Mouse (Mus musculus): Measurements from ENCODE around the gene Sec61a1.

Gene Sec61a1

GRCm38 (mm10) chr6:88518404-88519263, at the start of gene Sec61a1:
Gene Sec61a1, minus strand, starts transcription at chr6:88518905.
- DNase-seq (ENCODE audit: low spot score in 2 of 2), result peak; percentile 86 to 94

DNA sequence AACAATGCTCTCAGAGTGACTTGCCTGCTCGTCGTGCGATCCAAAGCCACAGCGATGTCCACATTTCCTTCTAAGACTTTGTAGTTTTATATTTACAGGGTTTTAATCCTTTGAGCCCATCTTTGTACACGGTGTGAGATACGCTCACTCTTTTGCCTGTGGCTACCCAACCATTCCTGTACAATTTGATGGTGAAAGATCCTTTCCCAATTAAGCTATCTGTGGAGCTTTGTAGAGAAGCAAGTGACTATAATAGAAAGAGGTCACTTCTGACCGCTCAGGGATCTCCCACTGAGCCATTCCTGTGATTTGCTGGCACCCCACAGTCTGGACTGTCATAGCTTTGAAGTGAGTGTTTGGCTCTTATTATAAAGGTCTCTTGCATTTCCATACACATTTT, 48.0 kb upstream of the Sec61a1 start:
- DNase-seq (ENCODE audit: low spot score in 2 of 2), result no peak

DNA sequence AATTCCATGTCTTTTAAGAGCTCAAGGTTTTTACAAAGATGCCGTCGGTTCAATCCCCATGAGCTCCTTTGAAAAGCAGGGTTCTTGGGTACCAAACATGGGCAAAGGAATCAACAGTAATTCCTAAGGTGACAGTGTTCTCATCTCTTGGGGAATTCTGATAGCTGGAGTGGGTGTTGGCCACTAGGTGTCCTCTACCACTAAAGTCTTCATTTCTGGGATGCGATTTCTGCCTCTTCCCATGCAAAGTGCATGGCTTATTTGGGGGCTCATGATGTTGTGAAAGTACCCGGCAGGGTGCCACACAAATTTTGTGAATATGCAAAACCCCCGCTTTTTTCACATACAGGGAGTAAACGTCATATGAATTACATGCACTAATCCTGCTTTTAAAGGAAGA, 46.3 kb upstream of the Sec61a1 start:
- DNase-seq (ENCODE audit: low spot score in 2 of 2), result no peak

GRCm38 (mm10) chr6:88560156-88560555, 41.5 kb upstream of the Sec61a1 start:
- DNase-seq (ENCODE audit: low spot score in 2 of 2), result no peak

DNA sequence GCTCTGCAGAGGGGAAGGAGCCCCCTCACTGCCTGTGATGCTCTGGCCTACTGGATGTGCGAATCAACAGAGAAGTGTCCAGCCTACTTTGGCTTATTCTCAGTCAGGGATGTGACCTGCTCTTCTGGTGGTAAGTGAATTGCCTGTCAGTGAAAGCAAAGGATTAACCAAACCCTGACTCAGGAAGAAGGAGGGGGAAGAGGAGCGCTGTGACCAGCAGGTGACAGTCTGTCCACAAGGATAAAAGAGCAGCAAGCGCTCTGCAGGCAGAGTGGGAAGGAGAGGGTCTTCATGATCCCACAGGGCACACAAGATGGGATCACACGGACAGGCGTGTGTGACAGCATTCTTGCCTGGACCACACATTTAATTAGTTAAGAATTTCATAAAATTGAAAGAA, 41.0 kb upstream of the Sec61a1 start:
- no peak for DNase-seq (ENCODE audit: low spot score in 2 of 2)

GRCm38 (mm10) chr6:88558076-88558475, 39.4 kb upstream of the Sec61a1 start:
- DNase-seq (ENCODE audit: low spot score in 2 of 2), result peak; percentile 22 to 30

- DNase-seq (ENCODE audit: low spot score in 2 of 2), result no peak
Observed at GRCm38 (mm10) chr6:88557548-88557947, 38.8 kb upstream of the Sec61a1 start.

DNA sequence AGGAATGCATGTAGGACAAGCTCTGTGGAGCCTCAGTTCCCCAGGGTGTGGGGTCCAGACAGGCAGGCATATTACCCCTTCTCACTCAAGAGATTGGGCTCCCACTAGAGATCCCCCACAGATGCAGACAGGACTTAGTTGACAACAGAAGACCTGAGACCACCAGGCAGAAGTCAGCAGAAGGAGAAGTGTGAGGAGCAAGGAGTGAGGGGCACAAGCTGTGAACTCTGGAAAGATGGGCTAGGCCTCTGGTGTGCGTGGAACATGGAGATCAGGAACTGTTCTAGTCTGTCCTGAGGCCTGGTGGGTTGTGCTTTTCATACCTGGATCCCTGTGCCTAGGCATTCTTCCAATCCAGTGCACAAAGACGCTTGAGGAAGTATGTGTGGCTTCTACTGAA, 31.2 kb upstream of the Sec61a1 start:
- no peak for DNase-seq (ENCODE audit: low spot score in 2 of 2)

GRCm38 (mm10) chr6:88549137-88549814, 30.6 kb upstream of the Sec61a1 start:
- peak in 1 of 2 experiments; percentile 73 for DNase-seq (ENCODE audit: low spot score in 2 of 2)

GRCm38 (mm10) chr6:88548405-88549049, 29.8 kb upstream of the Sec61a1 start:
- DNase-seq (ENCODE audit: low spot score in 2 of 2), result no peak

DNA sequence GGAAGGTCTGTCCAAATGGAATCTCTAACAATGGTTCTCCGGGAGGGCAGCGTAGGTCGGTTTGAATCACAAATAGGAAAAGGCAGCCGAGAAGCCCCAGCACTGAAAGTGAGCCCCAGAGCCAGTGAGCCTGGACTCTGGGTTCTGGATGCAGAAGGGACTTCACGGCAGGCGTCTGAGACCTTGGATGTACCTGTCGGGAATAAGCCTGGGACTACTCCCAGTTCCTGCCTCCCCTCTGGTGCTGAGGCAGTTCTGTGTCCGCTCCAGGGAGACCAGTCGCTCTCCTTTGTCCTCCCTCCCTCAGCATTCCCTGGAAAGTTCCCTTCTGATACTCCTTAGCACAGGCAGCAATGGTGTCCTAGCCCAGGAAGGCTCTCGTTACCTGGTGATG, 26.7 kb upstream of the Sec61a1 start:
- no peak for DNase-seq (ENCODE audit: low spot score in 2 of 2)

DNA sequence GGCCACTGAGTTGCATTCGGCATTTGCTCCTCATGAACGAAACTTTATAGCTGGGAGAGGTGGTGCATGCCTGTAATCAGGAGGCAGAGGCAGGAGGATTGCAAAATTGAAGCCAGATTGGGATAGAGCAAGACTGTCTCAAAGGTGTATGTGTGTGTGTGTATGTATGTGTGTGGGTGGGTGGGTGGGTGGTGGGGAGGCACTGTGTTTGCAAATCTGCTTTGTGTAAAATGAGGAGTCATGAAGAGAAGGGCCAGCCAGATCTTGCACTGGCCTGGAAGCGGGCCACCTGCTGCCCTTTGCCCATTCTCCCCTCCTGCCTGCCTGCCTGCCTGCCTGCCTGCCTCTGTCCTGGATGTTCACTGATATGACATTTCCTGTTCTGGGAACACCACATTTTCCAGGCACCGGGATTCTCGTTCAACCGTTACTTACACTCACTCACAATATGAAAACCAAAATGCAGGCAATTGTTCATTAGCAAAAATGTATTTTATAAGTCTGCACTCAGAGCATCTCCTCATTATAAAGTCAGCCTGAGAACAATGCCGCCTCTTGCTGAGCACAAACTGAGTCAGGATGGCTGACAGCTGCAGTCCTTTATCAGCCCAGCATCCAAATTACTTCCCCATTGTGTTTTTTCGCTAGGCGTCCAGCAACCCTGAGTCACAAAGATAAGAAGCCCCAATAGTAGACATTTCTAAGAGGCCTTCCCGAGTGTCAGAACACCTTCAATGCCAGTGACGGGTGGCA, 26.1 kb upstream of the Sec61a1 start:
- no peak for DNase-seq (ENCODE audit: low spot score in 2 of 2)

DNA sequence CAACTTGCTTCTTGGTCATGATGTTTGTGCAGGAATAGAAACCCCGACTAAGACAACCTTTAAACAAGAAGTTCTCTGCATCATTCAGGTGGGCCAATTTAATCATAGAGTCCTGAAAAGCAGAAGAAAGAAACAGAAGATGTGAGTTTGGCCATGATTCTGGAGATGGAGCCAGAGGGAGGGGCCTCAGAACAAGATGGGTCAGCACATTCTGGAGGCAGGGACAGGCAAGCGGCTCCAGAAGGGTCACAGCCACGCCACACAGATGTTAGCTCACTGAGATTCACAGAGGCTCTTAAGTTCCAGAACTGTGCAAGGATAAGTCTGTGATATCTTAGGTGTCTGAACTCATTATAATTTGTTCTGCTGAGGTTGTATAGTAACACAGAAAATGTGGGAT, 25.5 kb upstream of the Sec61a1 start:
- no peak for DNase-seq (ENCODE audit: low spot score in 2 of 2)

DNA sequence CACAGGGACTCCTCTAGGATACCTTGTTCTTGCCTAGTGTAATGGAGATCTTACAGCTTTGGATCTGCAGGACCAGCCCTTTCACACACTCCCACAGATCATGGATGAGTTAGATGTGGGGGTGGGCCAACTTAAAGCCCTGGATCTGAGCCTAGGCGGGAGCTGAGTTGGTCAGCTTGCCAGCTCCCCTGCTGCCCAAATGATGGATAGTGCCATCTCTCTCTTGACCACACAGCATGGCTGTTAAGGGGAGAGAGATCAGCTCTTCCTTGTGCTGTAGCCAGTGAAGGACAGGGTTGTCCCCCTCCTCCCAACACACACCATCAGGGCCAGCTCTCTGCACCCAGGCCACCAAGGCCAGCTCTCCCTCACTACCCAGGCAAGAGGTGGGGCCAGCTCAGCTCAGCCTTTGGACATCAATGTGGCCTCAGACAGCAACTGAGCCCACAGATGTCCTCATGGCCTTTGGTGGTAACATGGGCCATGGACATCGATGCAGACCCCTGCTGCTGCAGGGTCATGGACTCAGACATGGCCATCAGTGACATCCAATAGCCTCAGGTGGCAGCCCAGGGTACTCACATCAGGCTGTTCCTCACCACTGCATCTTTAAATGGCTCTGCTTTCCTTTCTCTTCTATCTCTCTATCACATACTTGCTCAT, 21.5 kb upstream of the Sec61a1 start:
- DNase-seq (ENCODE audit: low spot score in 2 of 2), result no peak

GRCm38 (mm10) chr6:88530306-88530705, 11.6 kb upstream of the Sec61a1 start:
- DNase-seq (ENCODE audit: low spot score in 2 of 2), result peak in 1 of 2 experiments; percentile 32

DNA sequence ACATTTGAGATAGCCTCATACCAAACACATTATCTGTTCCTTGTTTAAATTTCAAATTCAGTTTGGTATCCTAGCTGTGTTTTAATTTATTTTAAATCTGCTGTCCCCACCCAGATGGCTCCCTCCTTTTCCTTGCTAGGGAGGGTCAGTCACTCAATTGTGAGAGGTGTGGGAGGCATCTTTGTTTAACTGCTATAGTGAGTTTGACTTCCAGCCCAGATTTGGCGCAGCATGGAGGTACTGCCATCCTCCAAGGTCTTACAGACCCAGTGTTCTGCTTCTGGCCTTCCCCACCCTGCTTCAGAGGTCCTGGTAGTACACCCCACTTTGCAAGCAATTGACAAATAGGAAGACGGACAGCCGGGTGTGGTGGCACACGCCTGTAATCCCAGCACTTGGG, 5.4 kb upstream of the Sec61a1 start:
- no peak for DNase-seq (ENCODE audit: low spot score in 2 of 2)

GRCm38 (mm10) chr6:88523451-88523850, 4.7 kb upstream of the Sec61a1 start:
- DNase-seq (ENCODE audit: low spot score in 2 of 2), result no peak

GRCm38 (mm10) chr6:88523043-88523442, 4.3 kb upstream of the Sec61a1 start:
- no peak for DNase-seq (ENCODE audit: low spot score in 2 of 2)

- DNase-seq (ENCODE audit: low spot score in 2 of 2), result no peak
Observed at GRCm38 (mm10) chr6:88522606-88523005, 3.9 kb upstream of the Sec61a1 start.

DNA sequence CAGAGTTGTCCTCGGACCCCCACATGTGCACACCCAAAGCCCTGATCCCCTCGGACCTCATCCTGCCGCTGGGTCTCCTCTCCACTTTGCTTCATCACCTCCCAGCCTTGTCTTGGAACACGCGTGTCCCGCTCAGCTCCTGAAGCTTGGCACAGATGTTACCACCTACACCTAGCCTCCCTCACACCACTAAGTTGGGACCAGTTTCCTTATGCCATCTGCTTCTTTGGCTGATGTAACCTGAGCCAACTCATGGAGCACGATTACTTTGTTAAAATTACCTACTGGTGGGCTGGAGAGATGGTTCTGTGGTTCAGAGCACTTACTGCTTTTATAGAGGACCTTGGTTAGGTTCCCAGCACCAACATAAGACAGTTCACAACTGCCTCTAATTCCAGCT, 3.1 kb upstream of the Sec61a1 start:
- DNase-seq (ENCODE audit: low spot score in 2 of 2), result peak; percentile 53 to 83

DNA sequence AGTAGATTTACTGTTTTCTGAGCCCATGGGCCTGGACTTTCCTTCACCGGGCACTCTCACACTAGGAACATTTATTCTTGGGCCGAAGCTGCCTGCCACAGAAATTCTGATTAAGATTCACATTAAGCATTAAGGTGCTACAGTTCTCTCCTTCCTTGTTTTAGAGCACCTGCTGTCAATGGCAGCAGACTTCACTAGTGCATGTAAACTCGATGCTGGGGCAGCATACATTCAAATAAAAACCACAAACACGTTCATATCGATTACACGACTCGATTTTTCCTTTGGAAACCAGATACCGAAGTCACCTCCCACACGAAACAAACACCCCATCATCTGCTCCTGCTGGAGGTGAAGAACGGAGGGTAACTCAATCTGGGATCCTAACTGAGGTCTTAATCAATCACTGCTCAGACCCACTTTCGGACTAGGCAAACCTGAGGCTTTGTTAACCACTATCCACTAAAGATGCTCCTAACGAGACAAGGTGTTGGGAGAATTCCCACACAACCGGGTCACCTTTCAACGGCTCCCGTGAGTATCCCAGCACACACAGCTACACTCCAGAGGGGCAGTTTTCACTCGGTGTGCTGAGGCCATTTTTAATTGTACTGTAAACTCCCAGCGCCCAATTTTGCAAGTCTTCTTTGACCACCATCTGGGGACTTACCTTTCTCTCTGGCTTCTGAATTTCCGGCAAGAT, 853 bp downstream of the Sec61a1 start:
- no peak for DNase-seq (ENCODE audit: low spot score in 2 of 2)

Data from left cerebral cortex, adult 9 months (tissue).